Mouse (Mus musculus): ENCODE data around the gene Bbs5. TPM values are rescaled to one million over a fixed set of nuclear protein-coding genes. Genes with fewer than 3 reads are reported as not detected.
"Not testable (repeated sequence)": the region's sequence is repeated elsewhere in the genome, so short reads cannot be mapped to it uniquely, and the experiment has no call there.

Gene Bbs5
- total RNA-seq, 2 experiments from 2014 or later = 4.2 to 5.1 TPM

GRCm38 (mm10) chr2:69663827-69664476 lies 17.0 kb downstream of the Bbs5 start:
- intact Hi-C loops (cut with DNase I) = no loop called here
- DNase-seq (ENCODE audit: low spot score) = no peak

GRCm38 (mm10) chr2:69667656-69668055 lies 20.7 kb downstream of the Bbs5 start:
- intact Hi-C loops (cut with DNase I) = no loop called here

GRCm38 (mm10) chr2:69668414-69668813 lies 21.4 kb downstream of the Bbs5 start:
- DNase-seq (ENCODE audit: low spot score) = no peak
- intact Hi-C loops (cut with DNase I) = no loop called here

More at GRCm38 (mm10) chr2:69667656-69668055, 20.7 kb downstream of the Bbs5 start:
- DNase-seq (ENCODE audit: low spot score) = no peak

GRCm38 (mm10) chr2:69669853-69670252 lies 22.9 kb downstream of the Bbs5 start, which contains the start of gene Klhl41:
Gene Klhl41 (plus strand): TSS chr2:69670120.
- intact Hi-C loops (cut with DNase I) = no loop called here

GRCm38 (mm10) chr2:69673723-69674122 lies 26.8 kb downstream of the Bbs5 start:
- no peak for DNase-seq (ENCODE audit: low spot score)
- intact Hi-C loops (cut with DNase I) = no loop called here

More at GRCm38 (mm10) chr2:69669853-69670252, 22.9 kb downstream of the Bbs5 start, which contains the start of gene Klhl41:
- no peak for DNase-seq (ENCODE audit: low spot score)

- no peak for DNase-seq (ENCODE audit: low spot score)
- intact Hi-C loops (cut with DNase I) = no loop called here
These were observed 28.3 kb downstream of the Bbs5 start for GRCm38 (mm10) chr2:69675266-69675665.

- no peak for DNase-seq (ENCODE audit: low spot score)
- intact Hi-C loops (cut with DNase I) = no loop called here
These were observed 29.7 kb downstream of the Bbs5 start for GRCm38 (mm10) chr2:69676713-69677112.

- DNase-seq (ENCODE audit: low spot score); intact Hi-C loops (cut with DNase I): not testable (repeated sequence)
These were observed 30.2 kb downstream of the Bbs5 start for GRCm38 (mm10) chr2:69677215-69677614.

- no peak for DNase-seq (ENCODE audit: low spot score)
- intact Hi-C loops (cut with DNase I) = no loop called here
These were observed 33.0 kb downstream of the Bbs5 start for GRCm38 (mm10) chr2:69679990-69680389.

- DNase-seq (ENCODE audit: low spot score) = no peak
- intact Hi-C loops (cut with DNase I) = no loop called here
These were observed 35.0 kb downstream of the Bbs5 start for GRCm38 (mm10) chr2:69681931-69682330.

- DNase-seq (ENCODE audit: low spot score) = no peak
- intact Hi-C loops (cut with DNase I) = no loop called here
These were observed 36.2 kb downstream of the Bbs5 start for GRCm38 (mm10) chr2:69683036-69683805.

GRCm38 (mm10) chr2:69684488-69684887 lies 37.5 kb downstream of the Bbs5 start:
- intact Hi-C loops (cut with DNase I) = no loop called here

GRCm38 (mm10) chr2:69690214-69690613 lies 43.2 kb downstream of the Bbs5 start:
- intact Hi-C loops (cut with DNase I) = no loop called here
- DNase-seq (ENCODE audit: low spot score) = no peak

More at GRCm38 (mm10) chr2:69684488-69684887, 37.5 kb downstream of the Bbs5 start:
- DNase-seq (ENCODE audit: low spot score) = no peak

GRCm38 (mm10) chr2:69690843-69691242 lies 43.9 kb downstream of the Bbs5 start:
- intact Hi-C loops (cut with DNase I) = no loop called here
- no peak for DNase-seq (ENCODE audit: low spot score)

- intact Hi-C loops (cut with DNase I) = no loop called here
- no peak for DNase-seq (ENCODE audit: low spot score)
These were observed 46.5 kb downstream of the Bbs5 start for GRCm38 (mm10) chr2:69693501-69693900.

GRCm38 (mm10) chr2:69700446-69700845 lies 53.5 kb downstream of the Bbs5 start:
- intact Hi-C loops (cut with DNase I) = no loop called here
- no peak for DNase-seq (ENCODE audit: low spot score)

GRCm38 (mm10) chr2:69712171-69712570 lies 65.2 kb downstream of the Bbs5 start:
- no peak for DNase-seq (ENCODE audit: low spot score)
- intact Hi-C loops (cut with DNase I) = loop anchor here (5.0 kb wide), 1 partner anchor 80 kb away; no protein-coding TSS in a partner anchor

- DNase-seq (ENCODE audit: low spot score) = peak; percentile 77
- intact Hi-C loops (cut with DNase I) = loop anchor here (5.0 kb wide), 1 partner anchor 79 kb away; no protein-coding TSS in a partner anchor
These were observed 66.1 kb downstream of the Bbs5 start, which contains the start of gene Fastkd1 for GRCm38 (mm10) chr2:69712981-69713625. Gene Fastkd1 (minus strand): TSS chr2:69713516.

- intact Hi-C loops (cut with DNase I) = loop anchor here (5.0 kb wide), 1 partner anchor 79 kb away; no protein-coding TSS in a partner anchor
- no peak for DNase-seq (ENCODE audit: low spot score)
These were observed 66.6 kb downstream of the Bbs5 start for GRCm38 (mm10) chr2:69713626-69714014.

GRCm38 (mm10) chr2:69714126-69714525 lies 67.2 kb downstream of the Bbs5 start:
- intact Hi-C loops (cut with DNase I) = loop anchor here (5.0 kb wide), 1 partner anchor 78 kb away; no protein-coding TSS in a partner anchor
- DNase-seq (ENCODE audit: low spot score) = no peak

All from heart, postnatal 25 days (tissue).